Mouse (Mus musculus): ENCODE data around the gene Coro6. TPM values are rescaled to one million over a fixed set of nuclear protein-coding genes. Genes with fewer than 3 reads are reported as not detected.

Coro6 gene
- polyA plus RNA-seq, 1 experiment, result 23.9 TPM

- peaks cover 73% of the 10 kb centered on the region for H3K4me1 ChIP-seq (replicated peaks; ENCODE audit: control insufficient read depth, insufficient read depth, low read length)
- no peak for TF ChIP-seq POLR2A (IDR thresholded peaks at IDR 0.05; ENCODE audit: control insufficient read depth, extremely low read depth, insufficient read depth, low read length, poor library complexity)
- no peak for TF ChIP-seq CTCF (IDR thresholded peaks at IDR 0.05; ENCODE audit: borderline replicate concordance, control insufficient read depth, extremely low read depth, insufficient read depth, low read length, poor library complexity)
- H3K27ac ChIP-seq (ENCODE audit: control insufficient read depth, insufficient read depth, low read length), result no peak overlapping the region
- no peaks in the 10 kb centered on the region for H3K27me3 ChIP-seq (ENCODE audit: control insufficient read depth, insufficient read depth, low read length)
- H3K36me3 ChIP-seq (ENCODE audit: control insufficient read depth, insufficient read depth, low read length), result no peaks in the 10 kb centered on the region
- WGBS, result 77% methylated on average over 5 of the region's 5 CpGs
- no peak overlapping the region for H3K4me3 ChIP-seq (ENCODE audit: control insufficient read depth, insufficient read depth, low read length)
- DNase-seq, result no peak
Observed at GRCm38 (mm10) chr11:77516553-77517425, 54.6 kb downstream of the Coro6 start.

- WGBS, result 17% methylated on average over 27 of the region's 27 CpGs
- H3K4me3 ChIP-seq (ENCODE audit: control insufficient read depth, insufficient read depth, low read length), result peak overlapping the region; percentile 47
- TF ChIP-seq POLR2A (IDR thresholded peaks at IDR 0.05; ENCODE audit: control insufficient read depth, extremely low read depth, insufficient read depth, low read length, poor library complexity), result no peak
- TF ChIP-seq CTCF (IDR thresholded peaks at IDR 0.05; ENCODE audit: borderline replicate concordance, control insufficient read depth, extremely low read depth, insufficient read depth, low read length, poor library complexity), result no peak
- no peaks in the 10 kb centered on the region for H3K27me3 ChIP-seq (ENCODE audit: control insufficient read depth, insufficient read depth, low read length)
- peaks cover 72% of the 10 kb centered on the region for H3K4me1 ChIP-seq (replicated peaks; ENCODE audit: control insufficient read depth, insufficient read depth, low read length)
- H3K36me3 ChIP-seq (ENCODE audit: control insufficient read depth, insufficient read depth, low read length), result no peaks in the 10 kb centered on the region
- H3K27ac ChIP-seq (ENCODE audit: control insufficient read depth, insufficient read depth, low read length), result peak overlapping the region; percentile 95
- no peak for DNase-seq
Observed at GRCm38 (mm10) chr11:77518051-77518798, 56.0 kb downstream of the Coro6 start.

DNA sequence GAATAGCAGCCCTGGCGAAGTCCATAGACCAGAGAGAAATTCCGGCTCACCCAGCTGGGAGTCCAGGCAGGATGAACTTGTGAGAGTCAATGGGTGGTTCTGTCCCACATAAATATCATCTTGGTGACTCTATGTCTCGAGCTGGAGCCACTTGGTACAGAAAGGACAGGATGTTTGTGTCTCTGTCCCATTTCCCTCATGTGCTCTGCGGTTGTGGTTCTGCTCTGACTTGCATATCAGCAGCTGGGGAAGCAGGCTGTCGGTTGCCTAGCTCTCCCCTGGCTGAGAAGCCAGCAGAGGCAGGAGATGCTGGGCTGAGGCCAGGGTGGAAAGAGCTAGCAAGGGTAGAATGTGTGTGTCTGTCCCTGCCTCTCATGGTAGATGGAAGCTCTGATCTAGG, 56.8 kb downstream of the Coro6 start, which contains the start of gene Gm10392:
Gm10392 (minus strand) TSS at position 156 of the 400 bp plus-strand sequence.
- under 1% methylated on average over 5 of the region's 5 CpGs for WGBS
- no peaks in the 10 kb centered on the region for H3K27me3 ChIP-seq (ENCODE audit: control insufficient read depth, insufficient read depth, low read length)
- DNase-seq, result peak; percentile 81
- H3K27ac ChIP-seq (ENCODE audit: control insufficient read depth, insufficient read depth, low read length), result peak within 1 kb of the TSS; percentile 95
- H3K36me3 ChIP-seq (ENCODE audit: control insufficient read depth, insufficient read depth, low read length), result no peaks in the 10 kb centered on the region
- H3K4me1 ChIP-seq (replicated peaks; ENCODE audit: control insufficient read depth, insufficient read depth, low read length), result peaks cover 65% of the 10 kb centered on the region
- TF ChIP-seq POLR2A (IDR thresholded peaks at IDR 0.05; ENCODE audit: control insufficient read depth, extremely low read depth, insufficient read depth, low read length, poor library complexity), result peak; percentile 52; the same call in 1 of the 2 replicates
- TF ChIP-seq CTCF (IDR thresholded peaks at IDR 0.05; ENCODE audit: borderline replicate concordance, control insufficient read depth, extremely low read depth, insufficient read depth, low read length, poor library complexity), result no peak
- peak within 1 kb of the TSS; percentile 47 for H3K4me3 ChIP-seq (ENCODE audit: control insufficient read depth, insufficient read depth, low read length)

Other genes with a start within 250 kb of the Coro6 start
- 28.6 and 30.0 TPM in 2 replicates for gene Ssh2, start 246.1 kb upstream of the Coro6 start, polyA plus RNA-seq (2012; rRNA removed)
- gene Ankrd13b, start 27.3 kb downstream of the Coro6 start, polyA plus RNA-seq (2012; rRNA removed), result 47.4 and 52.7 TPM in 2 replicates
- gene Git1, start 31.2 kb downstream of the Coro6 start, polyA plus RNA-seq (2012; rRNA removed), result 99.0 and 100 TPM in 2 replicates
- gene Abhd15, start 52.7 kb downstream of the Coro6 start, polyA plus RNA-seq (2012; rRNA removed), result 14.2 and 18.9 TPM in 2 replicates
- 72.7 and 74.2 TPM in 2 replicates for gene Trp53i13, start 53.6 kb downstream of the Coro6 start, polyA plus RNA-seq (2012; rRNA removed)
- gene Gm10392, start 56.8 kb downstream of the Coro6 start, polyA plus RNA-seq (2012; rRNA removed), result 3.2 and 3.6 TPM in 2 replicates
- gene Taok1, start 145.4 kb downstream of the Coro6 start, polyA plus RNA-seq (2012; rRNA removed), result 7.3 and 7.5 TPM in 2 replicates
- gene Nufip2, start 223.7 kb downstream of the Coro6 start, polyA plus RNA-seq (2012; rRNA removed), result 30.1 and 38.8 TPM in 2 replicates

Measured in thymus, adult 2 months (tissue).